Mouse (Mus musculus) frontal cortex, adult 2 months (tissue): ENCODE results near the gene Cops7a. TPM values are rescaled to one million over a fixed set of nuclear protein-coding genes. Genes with fewer than 3 reads are reported as not detected.

Source experiments
- DNase-seq, 2 experiments: peaks; one replicate each; pipeline ENCODE4 v3.0.0; 2022; ENCODE audit warnings: low spot score in 1 of 2; ENCODE audit errors: extremely low spot score in 1 of 2
- polyA plus RNA-seq: library from polyadenylated mRNA; depleted of rRNA; stranded (reverse); fragments of >200 nt; gene quantifications from 2 replicates; pipeline ENCODE4 v1.2.3, GENCODE M21; 2012; rRNA removed

Gene Cops7a
- polyA plus RNA-seq, 1 experiment: 261 TPM

GRCm38 (mm10) chr6:124919695-124920317 is 45.5 kb downstream of the Cops7a start, which contains the start of gene Ptms:
Gene Ptms (minus strand): TSS chr6:124920103.
- peak; percentile 95 for DNase-seq

- peak in 1 of 2 experiments; percentile 47 for DNase-seq
Observed at GRCm38 (mm10) chr6:124918890-124919627, 46.3 kb downstream of the Cops7a start.

DNA sequence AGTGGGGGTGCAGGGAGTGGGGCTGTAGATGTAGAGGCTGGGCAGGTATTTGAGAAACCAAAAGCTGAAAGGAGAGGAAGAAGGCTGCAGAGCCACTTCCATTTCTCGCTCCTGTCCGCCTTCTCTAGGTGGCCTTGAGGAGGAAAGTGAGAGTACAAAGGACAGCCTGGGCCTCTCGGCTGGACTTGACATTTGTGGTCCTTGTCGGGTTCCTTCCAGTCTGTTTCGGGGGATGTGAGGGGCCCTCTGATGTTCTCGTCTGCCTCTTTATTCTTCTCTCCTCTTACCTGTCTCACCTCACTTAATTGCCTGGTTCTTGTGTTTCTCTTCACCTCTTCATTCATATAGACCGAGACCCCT is 47.0 kb downstream of the Cops7a start:
- no peak for DNase-seq

DNA sequence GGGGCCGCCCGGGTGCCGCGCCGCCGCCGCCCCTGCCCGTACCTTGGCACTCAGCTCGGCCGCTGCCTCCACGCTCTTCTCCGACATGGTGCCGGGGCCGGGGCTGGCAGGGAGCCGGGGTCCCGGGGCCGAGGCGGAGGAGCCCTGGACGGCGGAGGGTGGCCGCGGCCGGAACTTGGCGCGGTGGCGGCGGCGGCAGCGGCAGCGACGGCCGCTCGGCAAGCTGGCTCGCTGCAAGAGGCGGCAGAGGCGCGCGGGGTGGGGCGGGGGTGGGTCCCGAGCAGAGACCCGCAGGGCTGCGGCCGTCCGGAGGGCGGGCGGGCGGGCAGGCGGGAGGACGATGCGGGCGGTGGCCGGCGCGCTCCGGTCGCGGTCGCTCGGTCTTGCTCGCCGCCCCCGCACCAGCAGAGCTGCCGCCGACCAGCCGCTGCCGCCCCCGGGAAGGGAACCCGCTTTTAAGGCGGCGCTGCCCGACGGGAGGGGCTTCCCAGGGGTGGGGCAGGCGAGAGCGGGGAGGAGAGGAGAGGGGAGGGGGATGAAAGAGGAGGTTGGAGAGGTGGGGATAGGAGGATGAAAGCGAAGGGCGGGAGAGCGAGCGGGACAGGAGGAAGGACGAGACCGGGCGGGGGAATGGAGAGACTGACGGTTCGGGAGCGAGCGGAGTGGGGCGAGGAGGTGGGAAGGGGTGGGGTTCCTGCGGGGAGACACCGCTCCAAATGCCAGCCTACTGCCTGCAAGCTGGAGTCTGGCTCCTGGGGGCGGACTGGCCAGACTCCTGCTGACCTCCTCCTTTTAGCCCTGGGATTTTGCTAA is 47.6 kb downstream of the Cops7a start:
- DNase-seq: peak; percentile 87 to 94

DNA sequence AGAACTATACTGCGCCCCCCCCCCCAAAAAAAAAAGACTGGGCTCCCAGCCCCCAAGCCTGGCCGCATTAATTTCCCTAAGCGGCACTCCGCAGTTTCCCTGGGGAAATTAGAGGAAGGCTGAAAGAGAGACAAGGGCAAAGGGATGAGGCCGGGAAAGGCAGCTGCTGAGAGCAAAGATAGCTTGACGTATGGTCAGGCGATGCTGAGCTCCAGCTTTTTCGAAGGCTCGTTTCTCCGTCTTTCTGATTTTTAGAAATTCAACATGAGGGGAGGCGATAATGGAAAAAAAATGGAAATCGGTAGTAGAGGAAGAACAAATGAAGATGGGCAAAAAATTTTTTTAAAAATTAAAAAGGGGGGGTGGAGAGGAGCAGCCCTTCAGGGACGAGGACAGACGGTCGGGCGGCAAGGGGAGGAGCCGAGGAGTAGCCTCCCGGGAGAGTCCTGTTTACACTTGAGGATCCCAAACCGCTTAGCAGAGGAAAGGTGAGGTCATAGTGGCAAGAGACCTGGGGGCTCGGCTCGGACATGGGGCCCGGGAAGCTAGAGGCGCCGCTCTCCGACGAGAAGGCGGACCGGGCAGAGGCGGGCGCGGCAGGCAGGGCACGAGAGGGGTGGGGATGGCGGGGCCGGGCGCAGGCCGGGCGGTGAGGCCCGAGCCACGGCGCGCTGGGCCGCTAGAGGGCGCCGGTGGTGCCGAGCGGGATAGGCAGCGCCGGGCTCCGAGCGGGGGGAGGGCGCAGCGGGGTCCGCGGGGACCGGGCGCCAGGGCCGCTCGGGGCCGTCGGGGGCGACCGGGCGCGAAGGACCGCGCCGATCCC is 48.4 kb downstream of the Cops7a start:
- peak; percentile 59 to 92 for DNase-seq

- peak; percentile 71 to 79 for DNase-seq
Observed at GRCm38 (mm10) chr6:124915942-124916694, 49.2 kb downstream of the Cops7a start.

- no peak for DNase-seq
Observed at GRCm38 (mm10) chr6:124915160-124915941, 50.0 kb downstream of the Cops7a start.

DNA sequence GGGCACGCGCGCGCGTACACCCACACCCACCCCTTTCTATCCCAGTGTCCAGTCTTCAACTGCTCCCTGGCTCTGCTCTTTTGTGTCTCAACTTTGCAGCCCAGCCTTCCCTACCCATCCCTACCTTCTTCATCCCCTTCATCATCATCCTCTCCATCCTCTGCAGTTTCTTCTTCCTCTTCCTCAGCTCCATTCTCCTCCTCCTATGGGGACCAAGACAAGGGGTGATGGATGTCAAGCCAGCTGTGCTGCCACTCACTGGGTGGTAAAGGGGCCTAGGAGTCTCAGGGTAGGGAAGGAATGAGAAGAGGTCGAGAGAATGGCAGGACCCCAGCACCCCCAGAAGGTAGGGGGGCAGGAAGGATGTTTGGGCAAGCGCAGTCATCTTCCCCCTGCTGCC is 50.8 kb downstream of the Cops7a start:
- no peak for DNase-seq

DNA sequence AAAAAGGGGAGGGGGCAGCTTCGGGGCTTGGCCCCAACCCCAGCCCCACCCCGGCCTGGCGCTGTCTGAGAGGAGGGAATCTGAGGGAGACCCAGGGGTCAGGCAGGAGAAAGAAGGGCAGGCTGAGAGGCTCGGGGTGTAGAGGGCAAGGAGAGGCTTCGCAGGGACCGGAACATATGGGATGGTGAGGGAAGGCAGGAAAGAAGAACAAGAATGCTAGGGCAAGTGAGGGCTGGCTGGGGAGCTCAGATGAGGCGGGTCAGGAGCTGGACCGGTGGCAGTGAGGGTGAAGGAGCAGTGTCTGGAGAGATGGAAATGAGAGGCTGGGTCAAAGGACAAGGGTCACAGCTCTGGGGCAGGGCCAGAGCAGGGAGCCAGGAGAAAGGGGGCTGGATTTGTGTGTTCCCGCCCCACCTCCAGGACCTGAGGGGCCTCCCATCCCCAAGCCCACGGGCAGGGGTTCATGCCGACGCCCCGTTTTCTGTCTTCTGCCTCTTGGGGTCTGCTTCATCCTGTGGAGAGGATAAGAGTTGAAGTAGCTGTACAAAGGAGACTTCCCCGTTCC is 51.5 kb downstream of the Cops7a start:
- DNase-seq: no peak

- DNase-seq: no peak
Observed at GRCm38 (mm10) chr6:124913214-124913613, 52.1 kb downstream of the Cops7a start.

GRCm38 (mm10) chr6:124911533-124912218 is 53.7 kb downstream of the Cops7a start, which contains the start of gene Lag3:
Gene Lag3 (minus strand): TSS chr6:124911705.
- DNase-seq: no peak

GRCm38 (mm10) chr6:124910032-124910431 is 55.3 kb downstream of the Cops7a start:
- DNase-seq: no peak

Other genes starting within 250 kb of the Cops7a start
- gene Ptpn6, start 226.8 kb downstream of the Cops7a start, polyA plus RNA-seq: 5.1 and 7.1 TPM in 2 replicates
- 383 and 401 TPM in 2 replicates for gene Grcc10, start 224.2 kb downstream of the Cops7a start, polyA plus RNA-seq
- not detected in 2 replicates for gene Gm45234, start 209.5 kb downstream of the Cops7a start, polyA plus RNA-seq
- gene Atn1, start 209.0 kb downstream of the Cops7a start, polyA plus RNA-seq: 75.6 and 84.2 TPM in 2 replicates
- 822 and 850 TPM in 2 replicates for gene Eno2, start 195.9 kb downstream of the Cops7a start, polyA plus RNA-seq
- gene Lrrc23, start 185.8 kb downstream of the Cops7a start, polyA plus RNA-seq: 5.0 and 7.6 TPM in 2 replicates
- 7.0 and 7.3 TPM in 2 replicates for gene Spsb2, start 156.9 kb downstream of the Cops7a start, polyA plus RNA-seq
- 861 and 922 TPM in 2 replicates for gene Tpi1, start 151.2 kb downstream of the Cops7a start, polyA plus RNA-seq
- 133 and 147 TPM in 2 replicates for gene Usp5, start 136.1 kb downstream of the Cops7a start, polyA plus RNA-seq
- 2.2 and 2.8 TPM in 2 replicates for gene Cdca3, start 136.0 kb downstream of the Cops7a start, polyA plus RNA-seq
- 0.50 and 0.53 TPM in 2 replicates for gene Gnb3, start 125.3 kb downstream of the Cops7a start, polyA plus RNA-seq
- gene P3h3, start 107.8 kb downstream of the Cops7a start, polyA plus RNA-seq: 80.2 and 83.2 TPM in 2 replicates
- 190 and 200 TPM in 2 replicates for gene Gpr162, start 101.6 kb downstream of the Cops7a start, polyA plus RNA-seq
- gene Cd4, start 77.3 kb downstream of the Cops7a start, polyA plus RNA-seq: 0.64 and 1.3 TPM in 2 replicates
- 5.9 and 6.0 TPM in 2 replicates for gene Lag3, start 53.8 kb downstream of the Cops7a start, polyA plus RNA-seq
- 1,541 and 1,645 TPM in 2 replicates for gene Ptms, start 45.4 kb downstream of the Cops7a start, polyA plus RNA-seq
- 689 and 754 TPM in 2 replicates for gene Mlf2, start 34.2 kb downstream of the Cops7a start, polyA plus RNA-seq
- 181 and 198 TPM in 2 replicates for gene Pianp, start 31.2 kb upstream of the Cops7a start, polyA plus RNA-seq
- 49.5 and 54.7 TPM in 2 replicates for gene Zfp384, start 43.6 kb upstream of the Cops7a start, polyA plus RNA-seq
- gene Ing4, start 74.2 kb upstream of the Cops7a start, polyA plus RNA-seq: 70.8 and 74.9 TPM in 2 replicates
- 23.0 and 23.9 TPM in 2 replicates for gene Acrbp, start 84.2 kb upstream of the Cops7a start, polyA plus RNA-seq
- 0.94 and 1.4 TPM in 2 replicates for gene Lpar5, start 102.4 kb upstream of the Cops7a start, polyA plus RNA-seq
- gene Chd4, start 130.4 kb upstream of the Cops7a start, polyA plus RNA-seq: 91.3 and 103 TPM in 2 replicates
- gene Nop2, start 166.4 kb upstream of the Cops7a start, polyA plus RNA-seq: 22.0 and 22.3 TPM in 2 replicates
- gene Iffo1, start 179.7 kb upstream of the Cops7a start, polyA plus RNA-seq: 86.9 and 94.3 TPM in 2 replicates
- 4,623 and 6,295 TPM in 2 replicates for gene Gapdh, start 200.9 kb upstream of the Cops7a start, polyA plus RNA-seq
- gene Ncapd2, start 226.2 kb upstream of the Cops7a start, polyA plus RNA-seq: 51.7 and 53.6 TPM in 2 replicates
- gene Mrpl51, start 226.3 kb upstream of the Cops7a start, polyA plus RNA-seq: 46.7 and 48.7 TPM in 2 replicates